Mouse (Mus musculus): ENCODE measurements around the gene Mrpl16. TPM values are rescaled to one million over a fixed set of nuclear protein-coding genes. Genes with fewer than 3 reads are reported as not detected.

Mrpl16 gene
- total RNA-seq, 4 experiments from 2014 or later = 105 to 122 (median 115) TPM

Other genes with a start within 250 kb of the Mrpl16 start
- gene Ms4a4d, start 233.6 kb upstream of the Mrpl16 start, total RNA-seq (2022) = 1 to 10 TPM; 4.9 to 6.9 (median 6.7) TPM
- gene Ms4a6d, start 165.5 kb upstream of the Mrpl16 start, total RNA-seq (2022) = 1 to 10 TPM; 2.1 to 3.5 (median 3.0) TPM
- not detected for gene Ms4a2, start 146.7 kb upstream of the Mrpl16 start, total RNA-seq (2022)
- not detected for gene Ms4a3, start 129.5 kb upstream of the Mrpl16 start, total RNA-seq (2022)
- gene Oosp2, start 109.8 kb upstream of the Mrpl16 start, total RNA-seq (2022) = not detected
- gene Oosp1, start 79.2 kb upstream of the Mrpl16 start, total RNA-seq (2022) = not detected
- gene Oosp3, start 73.3 kb upstream of the Mrpl16 start, total RNA-seq (2022) = not detected
- gene Gif, start 22.8 kb upstream of the Mrpl16 start, total RNA-seq (2022) = not detected
- gene Stx3, start 49.0 kb downstream of the Mrpl16 start, total RNA-seq (2022) = 1 to 10 TPM; 3.0 to 5.4 (median 3.4) TPM
- gene Olfr1417, start 68.8 kb downstream of the Mrpl16 start, total RNA-seq (2022) = not detected
- not detected for gene Olfr1418, start 90.7 kb downstream of the Mrpl16 start, total RNA-seq (2022)
- gene Olfr1419, start 104.7 kb downstream of the Mrpl16 start, total RNA-seq (2022) = not detected
- not detected for gene Olfr1420, start 116.2 kb downstream of the Mrpl16 start, total RNA-seq (2022)
- 10 to 100 TPM; 27.2 to 29.2 (median 28.2) TPM for gene Patl1, start 142.0 kb downstream of the Mrpl16 start, total RNA-seq (2022)
- gene Osbp, start 195.6 kb downstream of the Mrpl16 start, total RNA-seq (2022) = 100 to 1,000 TPM in 1 of 4 experiments, 10 to 100 TPM in 3; 90.7 to 106 (median 95.9) TPM

All from heart, adult 8-10 months (tissue).